11 mouse cellular contexts compared by ENCODE assay signal in genomic region chr14:119895765-119896465, GRCm38 (mm10).
DNase-seq lines count a peak whose midpoint lies in the region; ATAC-seq lines count a peak whose summit lies in the region.
"Had no signal": no experiment of that assay in that cellular context is flagged by ENCODE, and none has a peak within 500 bp of the region (broad histone marks: within the 10 kb centered on the region; RNA-seq: fewer than 3 reads in every experiment).

No protein-coding gene starts in this region.

- ATAC-seq in frontal cortex, adult (ENCODE audit: low TSS enrichment): peak; percentile 57; the same call in 1 of the 2 replicates

- DNase-seq in frontal cortex, adult 2 months (ENCODE audit: extremely low spot score in 1 of 2, low spot score in 1 of 2): no peak
- DNase-seq in 3134 (ENCODE audit: extremely low read depth, insufficient read length, low spot score): peak; percentile 0
- DNase-seq in cerebellum, postnatal 14 days: peak; percentile 41 to 43
- peak; percentile 28 for DNase-seq in hindlimb bud, embryonic 11.5 days (ENCODE audit: extremely low spot score, low read depth, low spot score)
- no peak for DNase-seq in T-cell, adult 2 months (ENCODE audit: low spot score)
- DNase-seq in gastrocnemius, postnatal 10 days: no peak
- no peak for DNase-seq in layer of hippocampus, adult 9-10 months (ENCODE audit: low spot score)
- DNase-seq: gastrocnemius, adult 2 months; kidney, adult 9 months; right cerebral cortex, adult 18-20 months had no signal

Comparison
In these comparisons a context has a peak if more than half of its experiments do, and no peak if none do; other contexts are left out.
1. DNase-seq: peak in 3134 (single experiment), cerebellum, postnatal 14 days (2 of 2) and hindlimb bud, embryonic 11.5 days (single experiment); none in frontal cortex, adult 2 months (0 of 2), T-cell, adult 2 months (single experiment), gastrocnemius, postnatal 10 days (single experiment) and layer of hippocampus, adult 9-10 months (single experiment).